Mouse (Mus musculus): Measurements from ENCODE around the gene Syf2. TPM values are rescaled to one million over a fixed set of nuclear protein-coding genes. Genes with fewer than 3 reads are reported as not detected.
A peak's percentile ranks its signal among the peaks of the same experiment; 100 is the strongest.

Gene Syf2
- polyA plus RNA-seq, 2 experiments = 42.9 to 52.6 TPM

DNA sequence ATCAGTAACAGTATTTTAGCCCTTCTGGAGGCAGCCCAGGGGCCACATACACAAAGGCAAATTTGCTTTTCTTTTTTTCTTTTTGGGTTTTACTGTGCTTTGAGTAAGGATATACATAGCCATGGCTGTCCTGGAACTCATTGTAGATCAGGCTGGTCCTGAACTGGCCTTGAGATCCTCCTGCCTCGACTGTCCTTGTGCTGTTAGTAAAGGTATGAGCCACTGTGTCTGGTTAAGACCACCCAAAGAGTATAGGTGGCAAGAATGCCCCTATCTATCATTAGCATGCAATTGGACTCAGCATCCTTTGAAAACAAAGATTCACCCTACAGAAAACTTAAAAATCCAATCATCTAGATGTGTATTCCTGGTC, 2.2 kb upstream of the Syf2 start:
- Histone ChIP-seq H3K36me3 (replicated peaks; ENCODE audit: control insufficient read depth, insufficient read depth, low read depth) (peaks cover 64% of the 10 kb centered on the region), H3K4me3 (ENCODE audit: insufficient read depth in 1 of 2, low read depth in 2 of 2, low read length in 2 of 2) (no peak overlapping the region), H3K4me1 (replicated peaks; ENCODE audit: control insufficient read depth in 2 of 2, insufficient read depth in 2 of 2, low read length in 1 of 2) (peaks cover 22 to 24% of the 10 kb centered on the region in 2 experiments), H3K27me3 (ENCODE audit: control insufficient read depth, insufficient read depth, low read length) (no peaks in the 10 kb centered on the region), H3K9ac (replicated peaks) (no peak overlapping the region), H3K9me3 (ENCODE audit: control insufficient read depth, low read length) (no peaks in the 10 kb centered on the region), H3K27ac (no peak overlapping the region), H3K4me2 (ENCODE audit: low read depth) (no peak overlapping the region)
- TF ChIP-seq EP300 (IDR thresholded peaks at IDR 0.05; ENCODE audit: low read depth) (no peak), CTCF (IDR thresholded peaks at IDR 0.05; ENCODE audit: low read depth) (no peak)
- DNase-seq (ENCODE audit: low read depth in 3 of 3, low spot score in 3 of 3) (no peak), ATAC-seq (ENCODE audit: insufficient read depth) (no peak)
- 74% methylated on average over 1 of the region's 1 CpGs for WGBS (ENCODE audit: insufficient replicate concordance)

DNA sequence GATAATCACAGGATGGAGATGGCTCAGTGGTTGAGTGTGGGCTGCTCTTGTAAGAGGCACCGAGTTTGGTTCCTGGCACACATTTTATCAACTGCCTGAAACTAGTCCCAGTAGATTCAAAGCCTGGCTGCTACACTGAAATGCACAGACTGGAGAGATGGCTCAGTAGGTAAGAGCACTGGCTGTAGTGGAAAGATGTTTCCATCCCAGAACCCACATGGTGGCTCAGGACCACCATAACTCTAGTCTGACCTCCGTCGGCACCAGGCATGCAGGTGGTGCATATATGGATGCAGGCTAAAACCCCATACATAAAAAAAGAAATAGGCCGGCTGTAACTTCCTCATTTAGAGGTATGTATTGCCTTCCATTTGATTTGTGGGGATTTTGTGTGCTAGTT, 1.2 kb upstream of the Syf2 start:
- H3K9me3 ChIP-seq (ENCODE audit: control insufficient read depth, low read length) = no peaks in the 10 kb centered on the region
- H3K9ac ChIP-seq (replicated peaks) = no peak overlapping the region
- H3K4me1 ChIP-seq (replicated peaks; ENCODE audit: control insufficient read depth in 2 of 2, insufficient read depth in 2 of 2, low read length in 1 of 2) = peaks cover 22 to 24% of the 10 kb centered on the region in 2 experiments
- H3K4me2 ChIP-seq (ENCODE audit: low read depth) = peak overlapping the region; percentile 81
- 43% methylated on average over 4 of the region's 4 CpGs for WGBS (ENCODE audit: insufficient replicate concordance)
- TF ChIP-seq EP300 (IDR thresholded peaks at IDR 0.05; ENCODE audit: low read depth) (no peak), CTCF (IDR thresholded peaks at IDR 0.05; ENCODE audit: low read depth) (no peak)
- peak overlapping the region; percentile 89 for H3K27ac ChIP-seq
- DNase-seq (ENCODE audit: low read depth in 3 of 3, low spot score in 3 of 3) (no peak), ATAC-seq (ENCODE audit: insufficient read depth) (no peak)
- no peak overlapping the region for H3K4me3 ChIP-seq (ENCODE audit: insufficient read depth in 1 of 2, low read depth in 2 of 2, low read length in 2 of 2)
- H3K27me3 ChIP-seq (ENCODE audit: control insufficient read depth, insufficient read depth, low read length) = no peaks in the 10 kb centered on the region
- H3K36me3 ChIP-seq (replicated peaks; ENCODE audit: control insufficient read depth, insufficient read depth, low read depth) = peaks cover 70% of the 10 kb centered on the region

DNA sequence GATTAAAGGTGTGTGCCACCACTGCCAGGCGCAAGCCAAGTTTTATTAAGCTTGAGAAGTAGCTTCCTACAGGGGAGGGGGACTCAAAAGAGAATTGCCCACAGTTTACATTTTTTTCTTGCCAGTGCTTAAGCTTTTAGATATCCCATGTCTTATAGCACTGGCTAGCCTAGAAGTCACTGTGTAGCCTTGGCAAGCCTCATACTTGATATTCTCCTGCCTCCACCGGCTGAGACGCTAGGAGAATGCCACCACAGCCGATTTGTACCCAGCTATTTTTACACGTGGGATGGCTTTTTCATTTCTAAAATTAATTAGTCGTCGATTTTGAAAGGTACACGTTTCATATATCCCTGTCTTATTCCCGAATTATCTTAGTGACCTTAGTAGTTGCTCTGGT, 508 bp upstream of the Syf2 start:
- Histone ChIP-seq H3K9ac (replicated peaks) (peak overlapping the region; percentile 72), H3K36me3 (replicated peaks; ENCODE audit: control insufficient read depth, insufficient read depth, low read depth) (peaks cover 70% of the 10 kb centered on the region)
- peak; percentile 12; the same call in 1 of the 2 replicates for ATAC-seq (ENCODE audit: insufficient read depth)

DNA sequence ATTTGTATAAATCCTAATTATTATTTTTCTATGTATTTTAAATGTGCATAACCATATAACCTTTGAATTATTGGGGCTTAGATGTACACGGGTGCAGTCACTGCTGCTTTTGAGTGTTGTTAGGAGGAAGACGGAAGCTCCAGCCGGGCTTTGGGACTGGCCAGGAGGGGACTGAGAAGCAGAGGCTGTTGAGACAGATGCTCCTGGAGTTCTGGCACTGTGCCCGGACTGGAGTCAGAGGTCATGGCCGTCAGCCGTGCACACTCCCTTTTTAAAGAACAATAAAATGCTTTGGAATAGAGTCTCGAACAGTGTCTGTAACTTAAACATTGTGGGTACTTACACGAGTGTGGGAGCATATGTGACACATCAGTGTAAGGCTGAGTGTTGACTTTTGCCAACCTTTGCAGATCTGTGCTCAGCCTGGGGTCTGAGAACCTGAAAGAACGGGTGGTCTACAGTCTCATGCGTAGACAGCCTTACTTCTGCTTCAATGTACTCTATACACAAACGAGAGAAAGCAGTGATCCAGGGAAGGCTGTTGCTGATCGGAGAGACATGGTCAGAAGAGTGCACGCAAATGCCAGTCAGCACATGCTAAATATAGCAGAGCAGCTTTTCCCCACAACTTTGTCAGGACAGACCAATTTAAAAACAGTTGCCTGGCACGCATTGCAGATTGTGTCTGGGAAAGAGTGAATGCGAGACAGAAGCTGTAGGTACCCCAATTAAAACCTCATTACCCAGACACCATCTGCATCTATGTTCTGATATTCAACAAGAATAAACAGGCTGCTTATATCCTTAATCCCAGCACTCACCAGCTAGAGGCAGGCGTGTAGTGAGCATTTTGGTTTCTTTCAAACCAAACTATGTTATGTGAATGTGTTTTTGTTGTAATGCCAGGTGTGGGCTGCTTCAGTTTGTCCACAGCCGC, 6.8 kb downstream of the Syf2 start:
- Histone ChIP-seq H3K4me2 (ENCODE audit: low read depth) (no peak overlapping the region), H3K9me3 (ENCODE audit: control insufficient read depth, low read length) (no peaks in the 10 kb centered on the region), H3K27me3 (ENCODE audit: control insufficient read depth, insufficient read depth, low read length) (no peaks in the 10 kb centered on the region), H3K4me1 (replicated peaks; ENCODE audit: control insufficient read depth in 2 of 2, insufficient read depth in 2 of 2, low read length in 1 of 2) (no peaks in the 10 kb centered on the region), H3K4me3 (ENCODE audit: insufficient read depth in 1 of 2, low read depth in 2 of 2, low read length in 2 of 2) (no peak overlapping the region), H3K9ac (replicated peaks) (no peak overlapping the region), H3K36me3 (replicated peaks; ENCODE audit: control insufficient read depth, insufficient read depth, low read depth) (peaks cover 51% of the 10 kb centered on the region), H3K27ac (no peak overlapping the region)
- DNase-seq (ENCODE audit: low read depth in 3 of 3, low spot score in 3 of 3) (no peak), ATAC-seq (ENCODE audit: insufficient read depth) (no peak)
- WGBS (ENCODE audit: insufficient replicate concordance) = 74% methylated on average over 17 of the region's 17 CpGs
- no peak for TF ChIP-seq EP300 (IDR thresholded peaks at IDR 0.05; ENCODE audit: low read depth)
- no peak for TF ChIP-seq CTCF (IDR thresholded peaks at IDR 0.05; ENCODE audit: low read depth)

More for the DNA sequence above, 508 bp upstream of the Syf2 start:
- Histone ChIP-seq H3K4me3 (ENCODE audit: insufficient read depth in 1 of 2, low read depth in 2 of 2, low read length in 2 of 2) (peak overlapping the region; percentile 55 to 88), H3K4me1 (replicated peaks; ENCODE audit: control insufficient read depth in 2 of 2, insufficient read depth in 2 of 2, low read length in 1 of 2) (peaks cover 20 to 22% of the 10 kb centered on the region in 2 experiments), H3K9me3 (ENCODE audit: control insufficient read depth, low read length) (no peaks in the 10 kb centered on the region), H3K4me2 (ENCODE audit: low read depth) (peak overlapping the region; percentile 81), H3K27ac (peak overlapping the region; percentile 89), H3K27me3 (ENCODE audit: control insufficient read depth, insufficient read depth, low read length) (no peaks in the 10 kb centered on the region)
- 27% methylated on average over 9 of the region's 9 CpGs for WGBS (ENCODE audit: insufficient replicate concordance)
- no peak for DNase-seq (ENCODE audit: low read depth in 3 of 3, low spot score in 3 of 3)
- TF ChIP-seq CTCF (IDR thresholded peaks at IDR 0.05; ENCODE audit: low read depth) (no peak), EP300 (IDR thresholded peaks at IDR 0.05; ENCODE audit: low read depth) (no peak)

DNA sequence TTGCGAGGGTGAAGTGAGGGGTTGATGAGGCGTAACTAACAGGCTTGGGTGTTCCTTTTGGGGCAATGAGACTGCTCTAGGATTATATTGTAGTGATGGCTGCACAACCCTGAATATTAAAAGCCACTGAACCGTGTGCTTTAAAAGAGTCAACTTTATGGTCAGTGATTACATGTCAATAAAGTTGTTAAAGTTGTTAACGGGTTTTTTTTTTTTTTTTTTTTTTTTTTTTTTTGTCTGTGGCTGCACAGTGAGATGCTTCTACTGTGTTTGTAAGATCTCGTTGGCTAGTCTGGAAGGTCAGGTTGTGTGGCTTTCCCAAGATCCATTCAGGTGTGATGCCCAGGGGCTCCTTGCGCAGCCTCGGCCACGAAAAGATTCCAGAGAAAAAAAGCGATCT, 9.2 kb downstream of the Syf2 start:
- Histone ChIP-seq H3K36me3 (replicated peaks; ENCODE audit: control insufficient read depth, insufficient read depth, low read depth) (peaks cover 27% of the 10 kb centered on the region), H3K4me3 (ENCODE audit: insufficient read depth in 1 of 2, low read depth in 2 of 2, low read length in 2 of 2) (no peak overlapping the region), H3K9ac (replicated peaks) (no peak overlapping the region), H3K27ac (no peak overlapping the region), H3K9me3 (ENCODE audit: control insufficient read depth, low read length) (no peaks in the 10 kb centered on the region), H3K4me1 (replicated peaks; ENCODE audit: control insufficient read depth in 2 of 2, insufficient read depth in 2 of 2, low read length in 1 of 2) (no peaks in the 10 kb centered on the region), H3K27me3 (ENCODE audit: control insufficient read depth, insufficient read depth, low read length) (peaks cover 4% of the 10 kb centered on the region), H3K4me2 (ENCODE audit: low read depth) (no peak overlapping the region)
- 65% methylated on average over 9 of the region's 9 CpGs for WGBS (ENCODE audit: insufficient replicate concordance)
- DNase-seq (ENCODE audit: low read depth in 3 of 3, low spot score in 3 of 3) (no peak), ATAC-seq (ENCODE audit: insufficient read depth) (no peak)
- no peak for TF ChIP-seq EP300 (IDR thresholded peaks at IDR 0.05; ENCODE audit: low read depth)
- no peak for TF ChIP-seq CTCF (IDR thresholded peaks at IDR 0.05; ENCODE audit: low read depth)
